Mouse (Mus musculus) stomach, postnatal 0 days (tissue): ENCODE results near the gene Vmn1r55.

Experiments used
- CTCF ChIP-seq: IDR thresholded peaks from 2 replicates; pipeline ENCODE4 v1.5.1; 2016; ENCODE audit warnings: antibody characterized with exemption, low read depth, mild to moderate bottlenecking, moderate library complexity
- EP300 ChIP-seq: optimal IDR thresholded peaks from 2 replicates; pipeline ENCODE3; 2016; ENCODE audit warnings: antibody characterized with exemption

DNA sequence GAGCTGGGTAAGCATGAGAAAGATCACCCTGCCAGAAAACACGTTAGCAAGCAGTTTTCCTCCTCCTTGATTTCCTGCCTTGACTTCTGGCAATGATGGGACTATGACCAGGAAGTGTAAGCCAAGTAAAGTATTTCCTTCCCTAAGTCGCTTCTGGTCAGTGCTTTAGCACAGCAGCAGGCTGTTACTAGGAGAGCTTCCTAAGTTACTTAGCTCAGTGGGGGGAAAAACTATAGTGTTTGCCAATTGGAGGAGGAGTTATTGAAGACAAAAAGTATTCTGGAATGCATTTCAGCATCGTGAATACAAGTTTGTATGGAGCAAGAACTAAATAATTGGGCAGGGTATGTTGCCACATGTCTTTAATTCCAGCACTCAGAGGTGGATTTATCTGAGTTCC is 36.8 kb downstream of the Vmn1r55 start:
- no peak for TF ChIP-seq CTCF
- TF ChIP-seq EP300 = no peak
